Comparison of ENCODE assay signal across 11 mouse cellular contexts in the genomic region with DNA sequence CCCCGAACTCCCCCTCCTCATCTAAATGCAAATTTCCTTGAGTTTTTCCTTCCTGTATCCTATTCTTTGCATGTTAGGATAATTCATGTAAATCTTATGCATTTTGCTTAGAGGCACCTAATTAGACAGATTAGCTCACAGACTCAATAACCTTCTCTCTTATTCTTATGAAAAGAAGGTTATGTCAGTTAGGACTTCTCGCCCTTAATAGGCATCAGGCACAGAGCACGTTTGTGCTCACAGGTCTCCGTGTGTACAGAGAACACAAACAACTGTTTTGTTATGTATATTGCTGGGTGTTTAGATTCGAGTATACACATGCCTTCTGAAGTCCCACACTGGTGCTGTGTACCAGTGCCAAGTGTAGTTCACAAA.
DNase-seq lines count a peak whose midpoint lies in the region; ATAC-seq and TF ChIP-seq lines count a peak whose summit lies in the region.
"Had no signal": no experiment of that assay in that cellular context is flagged by ENCODE, and none has a peak within 500 bp of the region (broad histone marks: within the 10 kb centered on the region; RNA-seq: fewer than 3 reads in every experiment).

No protein-coding gene starts in this region.

- no peaks in the 10 kb centered on the region for H3K36me3 ChIP-seq in heart, embryonic 12.5 days
- H3K36me3 ChIP-seq in embryonic facial prominence, embryonic 10.5 days (replicated peaks), result no peaks in the 10 kb centered on the region
- no peaks in the 10 kb centered on the region for H3K36me3 ChIP-seq in forebrain, postnatal 0 days (ENCODE audit: insufficient read depth)
- H3K36me3 ChIP-seq in midbrain, embryonic 12.5 days, result no peaks in the 10 kb centered on the region
- H3K36me3 ChIP-seq: liver, embryonic 13.5 days had no signal

- intact Hi-C loops in heart, postnatal 14 days (cut with DNase I), result loop anchor here (1.0 kb wide), 1 partner anchor 84 kb away; no protein-coding TSS in a partner anchor

- no peaks in the 10 kb centered on the region for H3K9me3 ChIP-seq in heart, embryonic 12.5 days (replicated peaks)
- H3K9me3 ChIP-seq in embryonic facial prominence, embryonic 10.5 days, result no peaks in the 10 kb centered on the region
- H3K9me3 ChIP-seq in forebrain, postnatal 0 days (ENCODE audit: low read length), result no peaks in the 10 kb centered on the region
- H3K9me3 ChIP-seq in midbrain, embryonic 12.5 days, result no peaks in the 10 kb centered on the region
- H3K9me3 ChIP-seq: liver, embryonic 13.5 days had no signal

- H3K9ac ChIP-seq in heart, embryonic 12.5 days, result no peak overlapping the region
- H3K9ac ChIP-seq in forebrain, postnatal 0 days, result peak overlapping the region; percentile 34; the same call in 1 of the 2 replicates
- no peak overlapping the region for H3K9ac ChIP-seq in midbrain, embryonic 12.5 days (replicated peaks)
- H3K9ac ChIP-seq: liver, embryonic 13.5 days had no signal

- no peaks in the 10 kb centered on the region for H3K27me3 ChIP-seq in heart, embryonic 12.5 days (replicated peaks)
- no peaks in the 10 kb centered on the region for H3K27me3 ChIP-seq in embryonic facial prominence, embryonic 10.5 days (replicated peaks; ENCODE audit: low read depth, poor library complexity, severe bottlenecking)
- no peaks in the 10 kb centered on the region for H3K27me3 ChIP-seq in forebrain, postnatal 0 days (ENCODE audit: insufficient read depth, low read length)
- no peaks in the 10 kb centered on the region for H3K27me3 ChIP-seq in midbrain, embryonic 12.5 days
- H3K27me3 ChIP-seq: liver, embryonic 13.5 days had no signal

- H3K4me3 ChIP-seq in heart, embryonic 12.5 days, result no peak overlapping the region
- H3K4me3 ChIP-seq in embryonic facial prominence, embryonic 10.5 days, result 0 out of 2 replicates have a peak overlapping the region, but pooled peaks have one; percentile 21
- peak overlapping the region; percentile 11; the same call in 1 of the 2 replicates for H3K4me3 ChIP-seq in forebrain, postnatal 0 days (ENCODE audit: low read depth, low read length)
- no peak overlapping the region for H3K4me3 ChIP-seq in midbrain, embryonic 12.5 days
- H3K4me3 ChIP-seq: liver, embryonic 13.5 days had no signal

- WGBS in heart, embryonic 12.5 days, result 46% methylated on average over 5 of the region's 5 CpGs
- WGBS in embryonic facial prominence, embryonic 10.5 days, result 32% methylated on average over 5 of the region's 5 CpGs
- WGBS in forebrain, postnatal 0 days, result 3% methylated on average over 5 of the region's 5 CpGs
- WGBS in midbrain, embryonic 12.5 days, result 16% methylated on average over 5 of the region's 5 CpGs

- no peak for TF ChIP-seq CTCF in forebrain, postnatal 0 days (IDR thresholded peaks at IDR 0.05; ENCODE audit: low read depth)

- no peak for ATAC-seq in heart, embryonic 12.5 days (ENCODE audit: insufficient number of reproducible peaks, low FRiP score)
- ATAC-seq in forebrain, postnatal 0 days, result peak; percentile 82
- peak; percentile 86 for ATAC-seq in midbrain, embryonic 12.5 days (ENCODE audit: low FRiP score, low read depth)
- ATAC-seq: intestine, postnatal 0 days had no signal

- no peak overlapping the region for H3K27ac ChIP-seq in heart, embryonic 12.5 days (ENCODE audit: poor library complexity, severe bottlenecking)
- H3K27ac ChIP-seq in embryonic facial prominence, embryonic 10.5 days (replicated peaks), result no peak overlapping the region
- H3K27ac ChIP-seq in forebrain, postnatal 0 days (ENCODE audit: low read depth, low read length), result peak overlapping the region; percentile 72
- H3K27ac ChIP-seq in midbrain, embryonic 12.5 days (replicated peaks), result peak overlapping the region; percentile 77
- H3K27ac ChIP-seq: liver, embryonic 13.5 days had no signal

- peak overlapping the region; percentile 8; the same call in 1 of the 2 replicates for H3K4me2 ChIP-seq in heart, embryonic 12.5 days
- H3K4me2 ChIP-seq in forebrain, postnatal 0 days (ENCODE audit: low read depth), result peak overlapping the region; percentile 44
- peak overlapping the region; percentile 32; the same call in 1 of the 2 replicates for H3K4me2 ChIP-seq in midbrain, embryonic 12.5 days (replicated peaks)
- H3K4me2 ChIP-seq: liver, embryonic 13.5 days had no signal

- H3K4me1 ChIP-seq in heart, embryonic 12.5 days (replicated peaks), result no peaks in the 10 kb centered on the region
- H3K4me1 ChIP-seq in embryonic facial prominence, embryonic 10.5 days, result 0 out of 2 replicates have a peak, but pooled peaks cover 11% of the 10 kb centered on the region
- H3K4me1 ChIP-seq in forebrain, postnatal 0 days (ENCODE audit: insufficient read depth), result peaks cover 7% of the 10 kb centered on the region; the same call in 1 of the 2 replicates
- H3K4me1 ChIP-seq in midbrain, embryonic 12.5 days, result peaks cover 15% of the 10 kb centered on the region
- H3K4me1 ChIP-seq: liver, embryonic 13.5 days had no signal

- DNase-seq in heart, postnatal 14 days, result no peak
- DNase-seq in embryonic facial prominence, embryonic 10.5 days (ENCODE audit: low spot score), result no peak
- DNase-seq in forebrain, postnatal 0 days, result peak; percentile 68
- no peak for DNase-seq in lung, postnatal 25 days (ENCODE audit: low spot score)
- no peak for DNase-seq in gastrocnemius, adult 8-10 months (ENCODE audit: low spot score in 2 of 2)
- DNase-seq in adrenal gland, adult 2 months, result no peak
- DNase-seq: B cell, adult 2 months; liver, embryonic 13.5 days had no signal

Comparison
In these comparisons a context has a peak if more than half of its experiments do, and no peak if none do; other contexts are left out.
1. H3K27ac ChIP-seq: peak in forebrain, postnatal 0 days (single experiment) and midbrain, embryonic 12.5 days (single experiment); none in heart, embryonic 12.5 days (single experiment) and embryonic facial prominence, embryonic 10.5 days (single experiment).
2. H3K4me3 ChIP-seq: peak in embryonic facial prominence, embryonic 10.5 days (single experiment) and forebrain, postnatal 0 days (single experiment); none in heart, embryonic 12.5 days (single experiment) and midbrain, embryonic 12.5 days (single experiment).
3. Peak in every context shown above with its lines, with median percentiles within 50 percentile points of each other: H3K4me2 ChIP-seq.